Mouse (Mus musculus) adrenal gland, adult 10 weeks (tissue): ENCODE results near the gene Wasf2. TPM values are rescaled to one million over a fixed set of nuclear protein-coding genes. Genes with fewer than 3 reads are reported as not detected.

ENCODE experiments used
- polyA plus RNA-seq: library from polyadenylated mRNA; stranded (reverse); fragments of 350-450 nt; fragmentation: Illumina TruSeq; extraction: RNeasy Lipid Tissue Mini Kit (QIAGEN cat#74804); gene quantifications from one replicate; pipeline ENCODE4 v1.2.3, GENCODE M21; 2014; ENCODE audit warnings: low read depth, low replicate concordance

Gene Wasf2
- polyA plus RNA-seq = 124 TPM

GRCm38 (mm10) chr4:133129931-133130889 lies at the start of gene Wasf2:
Wasf2 (plus strand) TSS chr4:133130505.

GRCm38 (mm10) chr4:133211751-133212561 lies 81.7 kb downstream of the Wasf2 start, which contains the start of the genes Cd164l2 and Gpr3:
Cd164l2 (plus strand) TSS chr4:133212131.
Gpr3 (minus strand) TSS chr4:133212536.

GRCm38 (mm10) chr4:133240490-133240921 lies 110.2 kb downstream of the Wasf2 start, which contains the start of gene Map3k6:
Map3k6 (plus strand) TSS chr4:133240818.

Other genes starting within 250 kb of the Wasf2 start
- gene Stx12, start 246.0 kb upstream of the Wasf2 start, polyA plus RNA-seq = 160 TPM
- gene Fam76a, start 207.9 kb upstream of the Wasf2 start, polyA plus RNA-seq = 34.8 TPM
- 0.23 TPM for gene Fgr, start 156.4 kb upstream of the Wasf2 start, polyA plus RNA-seq
- gene Ahdc1, start 119.2 kb upstream of the Wasf2 start, polyA plus RNA-seq = 9.5 TPM
- gene Cd164l2, start 81.6 kb downstream of the Wasf2 start, polyA plus RNA-seq = not detected
- gene Gpr3, start 82.0 kb downstream of the Wasf2 start, polyA plus RNA-seq = not detected
- 1.0 TPM for gene Map3k6, start 110.3 kb downstream of the Wasf2 start, polyA plus RNA-seq
- not detected for gene Sytl1, start 132.6 kb downstream of the Wasf2 start, polyA plus RNA-seq
- gene Tmem222, start 147.3 kb downstream of the Wasf2 start, polyA plus RNA-seq = 2.5 TPM
- 2.6 TPM for gene Wdtc1, start 223.0 kb downstream of the Wasf2 start, polyA plus RNA-seq
- gene Slc9a1, start 239.2 kb downstream of the Wasf2 start, polyA plus RNA-seq = 3.6 TPM